Mouse (Mus musculus) hindbrain, embryonic 11.5 days (tissue): Measurements from ENCODE around the gene Fgfr2. TPM values are rescaled to one million over a fixed set of nuclear protein-coding genes. Genes with fewer than 3 reads are reported as not detected.

Experiments
- ATAC-seq: fragments of 200-750 bp; cut with Nextera tagmentation; 2 replicates; pipeline ENCODE4 v1.8.0; 2017; ENCODE audit warnings: mild to moderate bottlenecking, moderate TSS enrichment, moderate library complexity; ENCODE audit not compliant: low FRiP score
- DNase-seq: peaks from one replicate; pipeline ENCODE4 v3.0.0-alpha.2; 2015; ENCODE audit warnings: low spot score
- H3K27ac ChIP-seq: fragments of 300-500 bp; sonication (generic); 2 replicates; pipeline ENCODE4 v1.5.1; 2014; ENCODE audit warnings: mild to moderate bottlenecking, low read depth, low read length
- H3K27me3 ChIP-seq: fragments of 300-500 bp; sonication (generic); 2 replicates; pipeline ENCODE4 v1.6.1; 2014; ENCODE audit warnings: mild to moderate bottlenecking, low read length, moderate library complexity, mixed read lengths; ENCODE audit not compliant: control insufficient read depth, insufficient read depth
- H3K36me3 ChIP-seq: fragments of 300-500 bp; sonication (generic); 2 replicates; pipeline ENCODE4 v1.6.1; 2014; ENCODE audit warnings: mild to moderate bottlenecking, low read length, moderate library complexity, mixed read lengths; ENCODE audit not compliant: control insufficient read depth, insufficient read depth
- H3K4me1 ChIP-seq: fragments of 300-500 bp; sonication (generic); replicated peaks from 2 replicates; pipeline ENCODE4 v1.6.1; 2014; ENCODE audit warnings: low read length, mixed read lengths; ENCODE audit not compliant: control insufficient read depth, insufficient read depth
- H3K4me2 ChIP-seq: fragments of 300-500 bp; sonication (generic); replicated peaks from 2 replicates; pipeline ENCODE4 v1.6.1; 2014; ENCODE audit warnings: mild to moderate bottlenecking, low read depth, low read length
- H3K4me3 ChIP-seq: fragments of 300-500 bp; sonication (generic); 2 replicates; pipeline ENCODE4 v1.5.1; 2014; ENCODE audit warnings: low read depth, low read length
- H3K9ac ChIP-seq: fragments of 300-500 bp; sonication (generic); 2 replicates; pipeline ENCODE4 v1.6.1; 2014; ENCODE audit warnings: low read depth, low read length
- H3K9me3 ChIP-seq: fragments of 300-500 bp; sonication (generic); 2 replicates; pipeline ENCODE4 v1.6.1; 2016; ENCODE audit warnings: low read length; ENCODE audit not compliant: control insufficient read depth
- WGBS: fragments of 180-500 bp; shearing (Covaris S2); extraction: QIAGEN DNeasy Blood & Tissue Kit; methylation state at CpG from one replicate; pipeline ENCODE4 v1.1.7; 2014; 5-methylcytosine and 5-hydroxymethylcytosine counted together
- polyA plus RNA-seq: library from polyadenylated mRNA; unstranded; fragments of >200 nt; fragmentation: Nextera tagmentation; extraction: Ambion mirVana; gene quantifications from 2 replicates; pipeline ENCODE4 v1.2.1, GENCODE M21; 2014

Gene Fgfr2
- polyA plus RNA-seq, 1 experiment from 2014 or later, result 71.3 TPM

- Histone ChIP-seq H3K4me2 (no peak overlapping the region), H3K27me3 (no peaks in the 10 kb centered on the region), H3K27ac (peak overlapping the region; percentile 43; the same call in 1 of the 2 replicates), H3K4me1 (no peaks in the 10 kb centered on the region), H3K36me3 (no peaks in the 10 kb centered on the region), H3K4me3 (no peak overlapping the region), H3K9ac (no peak overlapping the region), H3K9me3 (no peaks in the 10 kb centered on the region)
- peak; percentile 69 for DNase-seq
- ATAC-seq, result peak; percentile 83
- WGBS, result 45% methylated on average over 8 of the region's 8 CpGs
Observed at GRCm38 (mm10) chr7:130319799-130320556, 2803.2 kb downstream of the Fgfr2 start.

GRCm38 (mm10) chr7:130316294-130316693 is 2806.9 kb downstream of the Fgfr2 start:
- Histone ChIP-seq H3K9ac (no peak overlapping the region), H3K36me3 (no peaks in the 10 kb centered on the region), H3K4me1 (no peaks in the 10 kb centered on the region), H3K27ac (no peak overlapping the region), H3K4me2 (no peak overlapping the region), H3K4me3 (no peak overlapping the region), H3K9me3 (no peaks in the 10 kb centered on the region), H3K27me3 (no peaks in the 10 kb centered on the region)
- WGBS, result 90% methylated on average over 3 of the region's 3 CpGs
- DNase-seq (no peak), ATAC-seq (no peak)

- H3K9me3 ChIP-seq, result no peaks in the 10 kb centered on the region
- no peak overlapping the region for H3K4me3 ChIP-seq
- no peaks in the 10 kb centered on the region for H3K36me3 ChIP-seq
- no peak overlapping the region for H3K4me2 ChIP-seq
- H3K9ac ChIP-seq, result no peak overlapping the region
- 76% methylated on average over 6 of the region's 6 CpGs for WGBS
- H3K27ac ChIP-seq, result no peak overlapping the region
- no peak for DNase-seq
- no peaks in the 10 kb centered on the region for H3K4me1 ChIP-seq
- H3K27me3 ChIP-seq, result no peaks in the 10 kb centered on the region
- ATAC-seq, result no peak
Observed at GRCm38 (mm10) chr7:130315221-130315620, 2807.9 kb downstream of the Fgfr2 start.

- WGBS, result 93% methylated on average over 6 of the region's 6 CpGs
- H3K36me3 ChIP-seq, result no peaks in the 10 kb centered on the region
- no peak overlapping the region for H3K4me3 ChIP-seq
- ATAC-seq (no peak), DNase-seq (no peak)
- H3K4me1 ChIP-seq, result no peaks in the 10 kb centered on the region
- no peak overlapping the region for H3K9ac ChIP-seq
- H3K4me2 ChIP-seq, result no peak overlapping the region
- H3K27me3 ChIP-seq, result no peaks in the 10 kb centered on the region
- H3K27ac ChIP-seq, result no peak overlapping the region
- no peaks in the 10 kb centered on the region for H3K9me3 ChIP-seq
Observed at GRCm38 (mm10) chr7:130314658-130315057, 2808.5 kb downstream of the Fgfr2 start.

GRCm38 (mm10) chr7:130311362-130311761 is 2811.8 kb downstream of the Fgfr2 start:
- H3K4me2 ChIP-seq, result no peak overlapping the region
- no peaks in the 10 kb centered on the region for H3K36me3 ChIP-seq
- no peaks in the 10 kb centered on the region for H3K9me3 ChIP-seq
- no peak overlapping the region for H3K4me3 ChIP-seq
- no peak overlapping the region for H3K27ac ChIP-seq
- WGBS, result 87% methylated on average over 4 of the region's 4 CpGs
- no peaks in the 10 kb centered on the region for H3K27me3 ChIP-seq
- H3K9ac ChIP-seq, result no peak overlapping the region
- no peaks in the 10 kb centered on the region for H3K4me1 ChIP-seq
- ATAC-seq (no peak), DNase-seq (no peak)

GRCm38 (mm10) chr7:130309180-130309579 is 2814.0 kb downstream of the Fgfr2 start:
- H3K9ac ChIP-seq, result no peak overlapping the region
- H3K4me3 ChIP-seq, result no peak overlapping the region
- H3K27ac ChIP-seq, result no peak overlapping the region
- H3K4me1 ChIP-seq, result no peaks in the 10 kb centered on the region
- ATAC-seq, result no peak
- H3K36me3 ChIP-seq, result no peaks in the 10 kb centered on the region
- no peaks in the 10 kb centered on the region for H3K9me3 ChIP-seq
- no peak for DNase-seq
- 86% methylated on average over 2 of the region's 2 CpGs for WGBS
- H3K4me2 ChIP-seq, result no peak overlapping the region
- H3K27me3 ChIP-seq, result no peaks in the 10 kb centered on the region

- H3K4me2 ChIP-seq, result no peak overlapping the region
- no peaks in the 10 kb centered on the region for H3K36me3 ChIP-seq
- no peak overlapping the region for H3K27ac ChIP-seq
- DNase-seq (no peak), ATAC-seq (no peak)
- 86% methylated on average over 3 of the region's 3 CpGs for WGBS
- no peaks in the 10 kb centered on the region for H3K27me3 ChIP-seq
- no peaks in the 10 kb centered on the region for H3K4me1 ChIP-seq
- no peak overlapping the region for H3K9ac ChIP-seq
- H3K9me3 ChIP-seq, result no peaks in the 10 kb centered on the region
- H3K4me3 ChIP-seq, result no peak overlapping the region
Observed at GRCm38 (mm10) chr7:130307036-130307435, 2816.1 kb downstream of the Fgfr2 start.

GRCm38 (mm10) chr7:130304642-130305041 is 2818.5 kb downstream of the Fgfr2 start:
- H3K4me3 ChIP-seq, result no peak overlapping the region
- WGBS, result 84% methylated on average over 1 of the region's 1 CpGs
- H3K36me3 ChIP-seq, result no peaks in the 10 kb centered on the region
- H3K4me1 ChIP-seq, result no peaks in the 10 kb centered on the region
- H3K27ac ChIP-seq, result no peak overlapping the region
- H3K27me3 ChIP-seq, result no peaks in the 10 kb centered on the region
- DNase-seq (no peak), ATAC-seq (no peak)
- H3K4me2 ChIP-seq, result no peak overlapping the region
- H3K9ac ChIP-seq, result no peak overlapping the region
- no peaks in the 10 kb centered on the region for H3K9me3 ChIP-seq

- Histone ChIP-seq H3K9ac (no peak overlapping the region), H3K4me1 (no peaks in the 10 kb centered on the region), H3K36me3 (no peaks in the 10 kb centered on the region), H3K4me2 (no peak overlapping the region), H3K27me3 (no peaks in the 10 kb centered on the region), H3K27ac (no peak overlapping the region), H3K4me3 (no peak overlapping the region), H3K9me3 (no peaks in the 10 kb centered on the region)
- no peak for DNase-seq
- no peak for ATAC-seq
- WGBS, result 71% methylated on average over 8 of the region's 8 CpGs
Observed at GRCm38 (mm10) chr7:130303464-130303863, 2819.7 kb downstream of the Fgfr2 start.
